Mouse (Mus musculus) right cerebral cortex, postnatal 4 days (tissue): ENCODE data around the gene Mpzl2.

Source experiments
- DNase-seq: peaks from one replicate; pipeline ENCODE4 v3.0.0-alpha.2; 2022

Gene Mpzl2

GRCm38 (mm10) chr9:45039499-45039898 is at the start of gene Mpzl2:
Mpzl2 (plus strand) TSS chr9:45039799.
- no peak for DNase-seq

- DNase-seq: no peak
These were observed 47.8 kb upstream of the Mpzl2 start for GRCm38 (mm10) chr9:44991821-44992220.

GRCm38 (mm10) chr9:44992271-44992670 is 47.3 kb upstream of the Mpzl2 start:
- DNase-seq: no peak

GRCm38 (mm10) chr9:44993268-44993667 is 46.3 kb upstream of the Mpzl2 start:
- no peak for DNase-seq

- DNase-seq: no peak
These were observed 44.6 kb upstream of the Mpzl2 start for GRCm38 (mm10) chr9:44994962-44995361.

GRCm38 (mm10) chr9:44996590-44996989 is 43.0 kb upstream of the Mpzl2 start:
- no peak for DNase-seq

GRCm38 (mm10) chr9:44998138-44998537 is 41.5 kb upstream of the Mpzl2 start:
- no peak for DNase-seq

- no peak for DNase-seq
These were observed 40.4 kb upstream of the Mpzl2 start for GRCm38 (mm10) chr9:44999171-44999570.

GRCm38 (mm10) chr9:44999776-45000175 is 39.8 kb upstream of the Mpzl2 start:
- no peak for DNase-seq

GRCm38 (mm10) chr9:45000249-45000648 is 39.4 kb upstream of the Mpzl2 start:
- no peak for DNase-seq

- DNase-seq: no peak
These were observed 32.2 kb upstream of the Mpzl2 start for GRCm38 (mm10) chr9:45007404-45007803.

- DNase-seq: no peak
These were observed 31.3 kb upstream of the Mpzl2 start for GRCm38 (mm10) chr9:45008342-45008741.

- no peak for DNase-seq
These were observed 30.2 kb upstream of the Mpzl2 start, which contains the start of gene Cd3e for GRCm38 (mm10) chr9:45009180-45010078. Cd3e (minus strand) TSS chr9:45009627.

GRCm38 (mm10) chr9:45010461-45010860 is 29.1 kb upstream of the Mpzl2 start:
- DNase-seq: no peak

- no peak for DNase-seq
These were observed 28.3 kb upstream of the Mpzl2 start for GRCm38 (mm10) chr9:45011291-45011690.

- no peak for DNase-seq
These were observed 24.7 kb upstream of the Mpzl2 start for GRCm38 (mm10) chr9:45014879-45015278.

- no peak for DNase-seq
These were observed 23.8 kb upstream of the Mpzl2 start for GRCm38 (mm10) chr9:45015841-45016240.

GRCm38 (mm10) chr9:45018031-45018430 is 21.6 kb upstream of the Mpzl2 start:
- DNase-seq: no peak

GRCm38 (mm10) chr9:45022800-45023199 is 16.8 kb upstream of the Mpzl2 start:
- DNase-seq: peak; percentile 31

GRCm38 (mm10) chr9:45023638-45024037 is 16.0 kb upstream of the Mpzl2 start:
- DNase-seq: no peak

GRCm38 (mm10) chr9:45024187-45024586 is 15.4 kb upstream of the Mpzl2 start:
- DNase-seq: no peak

GRCm38 (mm10) chr9:45027376-45027775 is 12.2 kb upstream of the Mpzl2 start:
- no peak for DNase-seq

- no peak for DNase-seq
These were observed 9.3 kb upstream of the Mpzl2 start for GRCm38 (mm10) chr9:45030341-45030740.

GRCm38 (mm10) chr9:45032261-45032660 is 7.3 kb upstream of the Mpzl2 start:
- DNase-seq: no peak

- DNase-seq: no peak
These were observed 5.1 kb upstream of the Mpzl2 start for GRCm38 (mm10) chr9:45034526-45034925.
